Mouse (Mus musculus) heart, embryonic 15.5 days (tissue): ENCODE measurements at regions not wholly inside any gene's neighbourhood (a gene's known extent, or its start where the extent isn't known, plus 50 kb on each side); places are given as distances from the start of the nearest gene placed in this dataset.

Experiments used
- ATAC-seq: fragments of 200-750 bp; cut with Nextera tagmentation; replicated peaks from 2 replicates; pipeline ENCODE4 v1.8.0; 2017; ENCODE audit warnings: low read depth, moderate TSS enrichment; ENCODE audit not compliant: insufficient number of reproducible peaks, insufficient read depth, low FRiP score
- H3K27ac ChIP-seq: fragments of 300-500 bp; sonication (generic); 2 replicates; pipeline ENCODE4 v1.5.1; 2015; ENCODE audit warnings: mild to moderate bottlenecking, inconsistent platforms
- H3K27me3 ChIP-seq: fragments of 300-500 bp; sonication (generic); 2 replicates; pipeline ENCODE4 v1.6.1; 2015; ENCODE audit warnings: inconsistent platforms
- H3K36me3 ChIP-seq: fragments of 300-500 bp; sonication (generic); 2 replicates; pipeline ENCODE4 v1.6.1; 2015; ENCODE audit warnings: mild to moderate bottlenecking, inconsistent platforms
- H3K4me1 ChIP-seq: fragments of 300-500 bp; sonication (generic); replicated peaks from 2 replicates; pipeline ENCODE4 v1.6.1; 2015; ENCODE audit warnings: inconsistent platforms
- H3K4me2 ChIP-seq: fragments of 300-500 bp; sonication (generic); 2 replicates; pipeline ENCODE4 v1.6.1; 2015; ENCODE audit warnings: inconsistent platforms, mild to moderate bottlenecking, moderate library complexity
- H3K4me3 ChIP-seq: fragments of 300-500 bp; sonication (generic); 2 replicates; pipeline ENCODE4 v1.5.1; 2015; ENCODE audit warnings: mild to moderate bottlenecking, inconsistent platforms
- H3K9ac ChIP-seq: fragments of 300-500 bp; sonication (generic); 2 replicates; pipeline ENCODE4 v1.6.1; 2015; ENCODE audit warnings: mild to moderate bottlenecking, inconsistent platforms
- H3K9me3 ChIP-seq: fragments of 300-500 bp; sonication (generic); replicated peaks from 2 replicates; pipeline ENCODE4 v1.6.1; 2016; ENCODE audit warnings: inconsistent platforms
- WGBS: fragments of 180-500 bp; shearing (Covaris S2); methylation state at CpG from one replicate; pipeline ENCODE4 v1.1.7; 2015; ENCODE audit warnings: mixed read lengths; 5-methylcytosine and 5-hydroxymethylcytosine counted together

DNA sequence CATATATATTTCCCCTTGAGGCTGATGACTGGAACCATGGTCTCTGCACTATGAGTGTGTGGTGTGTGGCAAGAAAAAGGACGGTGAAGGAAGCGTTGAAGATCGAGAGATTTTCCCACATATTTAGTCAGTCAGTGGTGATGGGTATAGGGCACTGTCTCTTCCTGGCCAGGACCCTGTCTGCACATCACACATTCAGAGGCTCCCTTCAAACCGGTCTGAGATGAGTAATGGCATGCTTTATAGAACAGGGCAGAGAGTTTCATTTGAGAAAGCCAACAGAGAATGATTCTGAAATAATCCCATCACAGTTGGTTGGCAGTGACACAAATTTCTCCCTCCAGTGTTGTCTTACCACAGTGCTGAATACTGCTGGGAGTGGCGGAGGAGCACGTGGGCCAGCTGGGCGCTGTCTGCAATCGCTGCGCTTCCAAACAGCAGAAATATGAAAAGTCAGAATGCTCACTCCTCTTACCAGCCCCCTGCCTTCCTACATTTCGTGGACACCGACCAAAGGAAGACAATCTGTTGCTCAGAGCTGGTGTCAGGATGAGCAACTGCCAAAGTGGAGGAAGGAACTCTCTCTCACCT is 77.2 kb upstream of the Rapgef5 start:
- ATAC-seq = no peak
- H3K4me2 ChIP-seq = no peak overlapping the region
- H3K27ac ChIP-seq = no peak overlapping the region
- H3K27me3 ChIP-seq = no peaks in the 10 kb centered on the region
- WGBS = 59% methylated on average over 11 of the region's 11 CpGs
- no peak overlapping the region for H3K9ac ChIP-seq
- no peaks in the 10 kb centered on the region; the same call in 1 of the 2 replicates for H3K4me1 ChIP-seq
- H3K9me3 ChIP-seq = no peaks in the 10 kb centered on the region
- H3K36me3 ChIP-seq = no peaks in the 10 kb centered on the region
- no peak overlapping the region for H3K4me3 ChIP-seq

DNA sequence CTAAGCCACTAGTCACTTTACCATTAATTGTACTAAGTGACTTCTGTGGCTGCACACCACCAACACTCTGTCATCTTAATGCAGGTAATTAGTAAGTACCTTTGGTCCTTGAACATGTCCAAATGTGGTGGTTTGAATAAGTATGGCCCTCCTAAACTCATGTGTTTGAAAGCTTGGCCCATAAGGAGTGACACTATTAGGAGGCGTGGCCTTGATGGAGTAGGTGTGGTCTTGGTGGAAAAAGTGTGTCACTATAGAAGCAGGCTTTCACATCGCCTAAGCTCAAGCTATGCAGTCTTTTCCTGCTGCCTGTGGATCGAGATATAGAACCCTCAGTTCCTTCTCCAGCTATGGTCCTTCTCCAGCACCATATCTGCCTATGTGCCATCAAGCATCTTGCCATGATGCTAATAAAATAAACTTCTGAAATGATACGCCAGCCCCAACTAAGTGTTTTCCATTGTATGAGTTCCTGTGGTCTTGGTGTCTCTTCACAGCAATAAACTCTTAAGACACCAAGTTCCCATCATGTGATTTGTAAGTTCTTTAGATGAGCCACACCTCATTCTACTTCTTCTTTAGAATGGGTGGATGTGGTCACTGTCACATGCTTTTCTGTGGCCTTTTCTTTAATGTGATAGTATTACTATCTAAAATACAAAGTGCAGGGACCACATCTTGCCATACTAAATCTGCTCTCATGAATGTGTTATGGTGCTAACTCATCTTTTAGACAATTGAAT is 71.9 kb upstream of the Rapgef5 start:
- Histone ChIP-seq H3K9ac (no peak overlapping the region), H3K4me3 (no peak overlapping the region), H3K9me3 (no peaks in the 10 kb centered on the region), H3K36me3 (no peaks in the 10 kb centered on the region), H3K4me2 (no peak overlapping the region), H3K4me1 (peaks cover 8% of the 10 kb centered on the region), H3K27me3 (no peaks in the 10 kb centered on the region), H3K27ac (no peak overlapping the region)
- ATAC-seq = no peak
- 80% methylated on average over 4 of the region's 4 CpGs for WGBS

DNA sequence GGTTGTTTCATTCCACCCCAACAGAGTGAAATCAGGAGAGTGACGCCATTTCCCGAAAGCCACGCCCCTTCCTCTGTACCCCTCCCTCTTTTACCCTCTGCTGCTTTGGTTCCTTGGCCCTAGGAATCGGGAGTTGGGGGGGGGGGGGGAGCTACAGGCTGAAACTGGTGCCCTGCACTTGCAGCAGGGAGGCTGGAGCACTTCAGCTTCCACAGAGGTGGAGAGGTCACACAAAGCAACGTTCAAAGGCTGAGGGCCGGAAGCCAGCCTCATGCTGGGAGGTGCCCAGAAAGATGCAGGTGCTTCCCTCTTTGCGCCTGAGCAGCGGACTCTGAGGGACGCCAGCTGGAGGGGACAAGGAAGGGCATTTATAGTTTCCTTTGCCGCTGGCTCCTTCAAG is 69.1 kb upstream of the Rapgef5 start:
- WGBS = 13% methylated on average over 10 of the region's 10 CpGs
- peak overlapping the region; percentile 52; the same call in 1 of the 2 replicates for H3K27ac ChIP-seq
- peaks cover 8% of the 10 kb centered on the region for H3K4me1 ChIP-seq
- no peaks in the 10 kb centered on the region for H3K27me3 ChIP-seq
- ATAC-seq = peak; percentile 61; the same call in 1 of the 2 replicates
- no peaks in the 10 kb centered on the region for H3K9me3 ChIP-seq
- H3K4me3 ChIP-seq = peak overlapping the region; percentile 15; the same call in 1 of the 2 replicates
- H3K36me3 ChIP-seq = no peaks in the 10 kb centered on the region
- peak overlapping the region; percentile 50 for H3K4me2 ChIP-seq
- H3K9ac ChIP-seq = no peak overlapping the region

DNA sequence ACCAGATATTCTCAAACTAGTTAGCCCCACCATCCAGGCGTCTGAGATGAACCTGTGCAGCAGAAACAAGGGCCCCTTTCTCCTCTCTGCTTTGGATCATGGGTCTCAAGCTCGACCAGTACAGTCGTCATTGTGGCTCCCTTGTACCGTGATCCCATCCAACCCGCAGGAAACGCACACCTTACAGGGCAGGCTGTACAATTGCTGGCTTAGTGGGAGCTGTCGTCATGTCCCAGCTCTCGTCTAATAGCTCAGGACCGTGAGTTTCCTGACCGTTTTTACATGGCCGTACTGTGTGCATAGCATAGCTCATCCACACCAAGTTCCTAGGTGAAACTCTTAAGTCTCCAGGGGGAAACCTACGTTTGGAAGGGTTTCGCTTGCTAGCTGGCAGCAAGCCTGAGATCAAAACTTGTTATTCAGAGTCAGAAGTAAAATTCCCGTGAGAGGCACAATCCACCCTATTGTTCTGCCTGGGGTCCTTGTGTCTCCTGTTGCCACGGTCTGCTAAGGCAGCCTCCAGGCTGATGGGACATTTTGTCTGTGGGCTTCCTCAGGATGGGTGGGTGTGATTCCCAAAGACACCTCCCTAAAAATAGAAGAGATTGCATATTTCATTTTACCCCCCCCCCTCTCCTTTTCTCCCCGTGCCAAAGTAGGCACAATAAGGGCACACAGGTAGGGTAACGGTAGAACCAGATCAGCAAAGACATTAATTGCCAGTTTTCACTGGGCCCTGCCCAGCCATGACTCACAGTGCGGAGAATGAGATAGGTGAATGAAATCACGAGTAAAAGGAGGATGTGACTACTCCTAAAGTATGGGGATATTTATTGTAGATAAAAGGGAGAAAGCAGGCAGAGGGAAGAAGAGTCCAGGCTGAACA is 68.2 kb upstream of the Rapgef5 start:
- H3K9me3 ChIP-seq = no peaks in the 10 kb centered on the region
- no peaks in the 10 kb centered on the region for H3K27me3 ChIP-seq
- peaks cover 8% of the 10 kb centered on the region for H3K4me1 ChIP-seq
- 51% methylated on average over 19 of the region's 19 CpGs for WGBS
- H3K4me3 ChIP-seq = no peak overlapping the region
- no peak overlapping the region for H3K4me2 ChIP-seq
- H3K36me3 ChIP-seq = no peaks in the 10 kb centered on the region
- H3K9ac ChIP-seq = no peak overlapping the region
- H3K27ac ChIP-seq = peak overlapping the region; percentile 52
- no peak for ATAC-seq

DNA sequence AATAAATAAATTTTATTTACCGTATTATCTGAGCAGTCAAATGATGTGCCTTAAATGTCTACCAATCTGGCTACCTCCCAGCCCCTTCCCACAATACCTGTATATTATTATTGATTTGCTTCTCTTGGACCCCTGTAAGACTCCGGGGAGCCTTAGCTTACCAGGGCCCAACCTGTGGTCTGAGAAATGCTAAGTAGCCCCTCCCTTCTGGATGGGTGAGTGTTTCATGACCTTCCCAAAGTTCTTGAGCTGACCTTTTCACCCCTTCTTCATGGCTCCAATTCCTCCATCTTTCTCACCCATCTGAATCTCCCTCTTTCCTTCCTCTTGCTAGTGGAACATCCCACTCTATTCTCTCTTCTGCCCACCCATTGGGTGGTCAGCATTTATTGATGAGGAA is 67.2 kb upstream of the Rapgef5 start:
- WGBS = 90% methylated on average over 2 of the region's 2 CpGs
- ATAC-seq = no peak
- no peak overlapping the region for H3K27ac ChIP-seq

DNA sequence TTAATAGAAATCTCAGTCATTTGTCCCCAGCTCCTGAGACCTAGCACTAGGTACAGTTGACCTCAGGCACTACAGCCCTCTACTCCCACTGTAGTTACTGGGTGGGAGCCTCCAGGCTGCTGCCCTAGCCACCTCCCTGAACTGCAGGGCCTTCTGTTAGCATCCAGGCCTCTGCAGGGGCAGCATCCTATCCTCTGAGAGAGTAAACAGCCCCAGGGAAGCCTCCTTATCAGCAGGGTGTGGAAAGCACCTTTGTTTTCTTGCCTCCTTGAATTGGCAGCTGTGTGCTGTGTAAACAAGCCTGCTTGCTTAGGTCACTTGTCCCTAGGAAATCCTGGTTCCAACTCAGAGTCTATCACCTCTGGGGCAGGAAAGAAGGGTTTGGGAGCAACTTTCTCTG is 66.2 kb upstream of the Rapgef5 start:
- H3K9me3 ChIP-seq = no peaks in the 10 kb centered on the region
- H3K27ac ChIP-seq = 0 out of 2 replicates have a peak overlapping the region, but pooled peaks have one; percentile 1
- no peak for ATAC-seq
- H3K4me2 ChIP-seq = no peak overlapping the region
- no peak overlapping the region for H3K4me3 ChIP-seq
- no peaks in the 10 kb centered on the region for H3K36me3 ChIP-seq
- no peaks in the 10 kb centered on the region for H3K27me3 ChIP-seq
- H3K9ac ChIP-seq = no peak overlapping the region
- H3K4me1 ChIP-seq = peaks cover 8% of the 10 kb centered on the region

More for the DNA sequence above, 67.2 kb upstream of the Rapgef5 start:
- H3K36me3 ChIP-seq = no peaks in the 10 kb centered on the region
- H3K27me3 ChIP-seq = no peaks in the 10 kb centered on the region
- peaks cover 8% of the 10 kb centered on the region for H3K4me1 ChIP-seq
- H3K4me2 ChIP-seq = no peak overlapping the region
- H3K9ac ChIP-seq = no peak overlapping the region
- H3K4me3 ChIP-seq = no peak overlapping the region
- no peaks in the 10 kb centered on the region for H3K9me3 ChIP-seq

DNA sequence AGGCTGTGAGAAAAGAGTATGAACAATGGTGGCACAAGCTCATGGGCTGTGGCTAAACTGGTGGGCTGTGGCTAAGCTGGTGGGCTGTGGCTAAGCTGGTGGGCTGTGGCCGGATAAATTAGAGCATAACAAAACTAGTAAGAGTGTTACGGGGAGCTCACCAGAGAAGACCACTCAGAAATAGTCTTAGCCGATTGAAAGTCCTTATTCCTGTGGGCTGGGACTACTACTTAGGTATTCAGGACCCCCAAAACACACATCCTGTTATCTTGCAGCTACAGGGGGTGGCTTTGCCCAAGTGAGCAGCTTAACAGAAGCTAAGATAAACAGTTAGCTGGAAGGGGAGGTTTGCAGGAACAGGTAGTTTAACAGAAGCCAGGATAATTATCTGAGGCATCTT is 65.4 kb upstream of the Rapgef5 start:
- no peaks in the 10 kb centered on the region for H3K9me3 ChIP-seq
- H3K27ac ChIP-seq = 0 out of 2 replicates have a peak overlapping the region, but pooled peaks have one; percentile 1

DNA sequence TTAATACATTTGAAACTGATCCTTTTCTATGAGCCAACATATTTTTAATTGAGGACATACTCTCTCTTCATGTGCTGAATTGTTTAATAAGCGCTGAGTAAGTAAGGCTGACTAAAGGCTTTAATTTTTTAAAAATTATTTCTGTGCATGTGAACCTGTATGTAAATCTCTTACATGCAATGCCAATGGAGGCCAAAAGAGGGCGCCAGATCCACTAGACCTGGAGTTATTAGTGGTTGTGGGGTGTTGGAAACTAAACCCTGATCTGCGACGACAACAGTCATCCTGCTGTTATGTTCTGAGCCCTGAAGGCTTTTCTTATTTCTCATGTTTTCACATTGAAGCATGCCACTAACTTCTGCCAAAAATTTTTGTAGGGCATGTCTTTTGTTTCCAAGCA is 64.8 kb upstream of the Rapgef5 start:
- H3K4me2 ChIP-seq = no peak overlapping the region
- no peak overlapping the region for H3K4me3 ChIP-seq
- H3K27ac ChIP-seq = no peak overlapping the region
- H3K36me3 ChIP-seq = no peaks in the 10 kb centered on the region
- no peak overlapping the region for H3K9ac ChIP-seq
- no peak for ATAC-seq
- H3K27me3 ChIP-seq = no peaks in the 10 kb centered on the region
- no peaks in the 10 kb centered on the region for H3K9me3 ChIP-seq
- 59% methylated on average over 4 of the region's 4 CpGs for WGBS
- H3K4me1 ChIP-seq = peaks cover 8% of the 10 kb centered on the region

More for the DNA sequence above, 65.4 kb upstream of the Rapgef5 start:
- 61% methylated on average over 3 of the region's 3 CpGs for WGBS
- H3K4me3 ChIP-seq = no peak overlapping the region
- no peaks in the 10 kb centered on the region for H3K36me3 ChIP-seq
- ATAC-seq = no peak
- no peak overlapping the region for H3K4me2 ChIP-seq
- H3K9ac ChIP-seq = no peak overlapping the region
- H3K27me3 ChIP-seq = no peaks in the 10 kb centered on the region
- H3K4me1 ChIP-seq = peaks cover 8% of the 10 kb centered on the region

DNA sequence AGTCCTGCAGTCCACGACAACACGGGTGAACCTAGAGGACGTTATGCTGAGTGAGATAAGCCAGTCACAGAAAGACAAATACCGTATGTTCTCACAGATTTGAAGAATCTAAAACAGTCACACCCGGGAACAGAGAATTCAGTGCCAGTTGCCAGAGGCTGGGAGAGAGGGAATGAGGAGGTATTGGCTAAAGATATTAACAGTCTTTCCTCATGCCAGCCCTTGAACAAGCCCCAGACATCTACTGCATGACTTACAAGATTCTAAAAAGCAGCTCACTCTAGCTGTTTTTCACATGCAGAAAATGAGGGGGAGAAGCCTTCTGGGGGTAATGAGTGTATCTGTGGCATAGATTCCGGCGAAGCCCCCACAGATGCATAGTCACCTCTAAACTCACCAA is 60.5 kb upstream of the Rapgef5 start:
- ATAC-seq = no peak
- Histone ChIP-seq H3K36me3 (no peaks in the 10 kb centered on the region), H3K27ac (no peak overlapping the region), H3K4me1 (0 out of 2 replicates have a peak, but pooled peaks cover 8% of the 10 kb centered on the region), H3K4me2 (no peak overlapping the region), H3K9ac (no peak overlapping the region), H3K9me3 (no peaks in the 10 kb centered on the region), H3K4me3 (no peak overlapping the region), H3K27me3 (no peaks in the 10 kb centered on the region)
- WGBS = 51% methylated on average over 7 of the region's 7 CpGs

DNA sequence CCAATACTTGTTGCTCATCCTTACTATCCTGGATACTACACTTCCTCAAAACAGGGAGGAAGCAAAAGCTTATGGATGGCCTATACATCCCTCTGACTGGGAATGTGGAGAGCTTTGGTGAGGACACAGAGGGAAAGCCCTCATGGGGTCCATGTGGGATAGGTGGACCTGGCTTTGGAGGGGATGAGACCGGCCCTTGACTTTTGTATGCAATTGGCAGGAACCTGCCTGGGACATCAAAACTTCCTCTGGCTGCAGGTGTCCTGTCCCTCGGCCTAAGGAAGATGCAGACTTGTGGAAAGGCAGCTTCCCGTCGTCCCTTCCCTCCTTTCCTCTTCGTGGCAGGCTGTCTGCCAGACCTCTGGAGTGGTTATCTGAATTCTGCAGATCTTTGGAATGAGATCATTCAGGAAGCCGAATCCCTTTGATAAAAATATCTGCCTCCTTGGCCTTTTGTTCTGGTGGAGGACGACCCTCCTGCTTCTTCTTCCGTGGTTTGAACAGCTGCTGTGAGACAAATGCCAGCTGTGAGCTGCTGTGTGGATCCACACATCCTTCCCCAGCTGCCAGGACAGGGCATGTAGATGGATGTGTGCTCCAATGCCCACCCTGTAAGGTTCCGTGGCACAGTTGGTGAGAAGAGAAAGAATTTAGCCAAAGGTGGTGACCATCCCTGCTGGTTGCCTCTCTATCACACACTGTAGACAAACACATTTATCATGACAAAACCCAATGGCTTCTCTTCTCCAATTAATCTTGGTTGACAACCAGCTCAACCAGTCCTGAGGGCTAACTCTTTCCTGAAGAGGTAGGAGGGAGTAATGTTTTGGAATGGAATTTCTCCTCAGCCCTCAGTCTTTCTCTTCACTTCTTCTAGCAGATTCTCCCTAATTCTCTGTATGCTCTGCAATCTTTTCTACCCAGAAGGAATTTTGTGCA is 57.9 kb upstream of the Rapgef5 start:
- H3K9ac ChIP-seq = no peak overlapping the region
- no peaks in the 10 kb centered on the region for H3K9me3 ChIP-seq
- no peak overlapping the region for H3K4me3 ChIP-seq
- H3K27me3 ChIP-seq = no peaks in the 10 kb centered on the region
- ATAC-seq = peak; percentile 60; the same call in 1 of the 2 replicates
- H3K27ac ChIP-seq = peak overlapping the region; percentile 27; the same call in 1 of the 2 replicates
- whole genome bisulfite sequencing = 20% methylated on average over 9 of the region's 9 CpGs
- H3K4me2 ChIP-seq = no peak overlapping the region
- H3K36me3 ChIP-seq = no peaks in the 10 kb centered on the region
- 0 out of 2 replicates have a peak, but pooled peaks cover 8% of the 10 kb centered on the region for H3K4me1 ChIP-seq
